Mouse (Mus musculus) bone marrow, adult 2 months (tissue): ENCODE results near the gene Ptprg. TPM values are rescaled to one million over a fixed set of nuclear protein-coding genes. Genes with fewer than 3 reads are reported as not detected.
"Not testable (repeated sequence)": the region's sequence is repeated elsewhere in the genome, so short reads cannot be mapped to it uniquely, and the experiment has no call there.

Source experiments
- H3K27ac ChIP-seq: fragments of 200-500 bp; 2 replicates; pipeline ENCODE4 v1.5.1; 2012; ENCODE audit warnings: low read depth, mild to moderate bottlenecking, control low read depth, inconsistent platforms, low read length; ENCODE audit not compliant: control insufficient read depth, poor library complexity, insufficient read depth
- H3K4me1 ChIP-seq: fragments of 200-500 bp; 2 replicates; pipeline ENCODE4 v1.6.1; 2011; ENCODE audit warnings: low read length; ENCODE audit not compliant: control insufficient read depth, insufficient read depth
- H3K4me3 ChIP-seq: fragments of 200-500 bp; replicated peaks from 2 replicates; pipeline ENCODE3; 2011; ENCODE audit warnings: mild to moderate bottlenecking, low read depth, low read length, control low read depth; ENCODE audit not compliant: control insufficient read depth
- CTCF ChIP-seq: fragments of 200-500 bp; IDR thresholded peaks from 2 replicates; pipeline ENCODE4 v1.5.1; 2011; ENCODE audit warnings: low read length, control low read depth; ENCODE audit not compliant: control insufficient read depth, insufficient read depth
- POLR2A ChIP-seq: fragments of 200-500 bp; IDR thresholded peaks from 2 replicates; pipeline ENCODE4 v1.6.1; 2011; ENCODE audit warnings: low read depth, mild to moderate bottlenecking, control low read depth, low read length, borderline replicate concordance; ENCODE audit not compliant: control insufficient read depth
- WGBS: fragments of 180-500 bp; shearing (Covaris S2); methylation state at CpG from one replicate; pipeline ENCODE4 v1.1.7; 2018; 5-methylcytosine and 5-hydroxymethylcytosine counted together
- polyA plus RNA-seq: library from polyadenylated mRNA; stranded (reverse); fragments of >200 nt; gene quantifications from 2 replicates; pipeline ENCODE4 v1.2.4, GENCODE M21; 2011; ENCODE audit warnings: low replicate concordance; ENCODE audit not compliant: missing spikeins, insufficient read depth, insufficient read length

Gene Ptprg
- polyA plus RNA-seq, 1 experiment = 0.27 TPM

- no peak for TF ChIP-seq POLR2A
- no peak for TF ChIP-seq CTCF
- 76% methylated on average over 8 of the region's 8 CpGs for WGBS
- H3K4me1 ChIP-seq = no peaks in the 10 kb centered on the region
- H3K27ac ChIP-seq = no peak overlapping the region
- no peak overlapping the region for H3K4me3 ChIP-seq
Observed at GRCm38 (mm10) chr14:12220540-12220939, 667.2 kb downstream of the Ptprg start.

DNA sequence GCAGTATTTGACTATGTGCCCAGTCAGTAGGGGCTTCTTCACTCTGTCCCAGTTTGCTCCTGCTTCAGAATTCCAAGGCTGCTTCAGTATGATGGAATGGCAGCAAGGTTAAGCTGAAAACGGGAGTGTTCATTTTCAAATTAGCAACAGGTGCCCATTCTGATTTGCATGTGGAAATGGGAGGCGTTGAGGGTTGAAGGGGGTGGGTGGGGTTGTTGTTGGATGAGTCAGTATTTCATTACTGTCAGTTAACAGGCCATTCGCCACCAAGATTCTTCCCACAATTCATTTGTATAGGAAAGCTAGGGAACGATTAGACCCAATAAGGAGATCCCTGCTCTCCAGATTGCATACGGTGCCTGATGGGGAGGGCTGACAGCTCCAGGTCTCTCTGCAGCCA is 668.2 kb downstream of the Ptprg start:
- TF ChIP-seq POLR2A (no peak), CTCF (no peak)
- WGBS = 74% methylated on average over 5 of the region's 5 CpGs
- H3K27ac ChIP-seq = no peak overlapping the region

DNA sequence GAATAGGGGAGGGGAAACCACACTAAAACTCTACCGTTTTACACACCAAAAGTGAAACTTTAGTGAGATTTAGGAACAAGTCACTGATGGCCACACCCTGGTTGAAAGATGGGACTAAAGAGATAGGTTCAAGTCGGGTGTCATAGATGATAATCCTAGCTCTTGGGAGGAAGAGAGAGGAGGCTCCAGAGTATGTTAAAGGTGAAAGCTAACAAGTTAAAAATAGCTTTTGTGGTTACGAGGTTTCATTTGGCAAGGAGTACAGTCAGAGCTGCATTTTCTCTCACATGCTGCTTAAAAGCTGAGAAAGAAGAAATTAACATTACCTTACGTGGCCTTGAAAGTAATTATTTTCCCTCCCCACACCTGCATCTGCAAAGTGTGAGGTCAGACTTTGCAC is 690.4 kb downstream of the Ptprg start:
- H3K4me3 ChIP-seq = no peak overlapping the region
- 7% methylated on average over 4 of the region's 4 CpGs for WGBS
- H3K4me1 ChIP-seq = no peaks in the 10 kb centered on the region
- H3K27ac ChIP-seq = no peak overlapping the region
- TF ChIP-seq CTCF (no peak), POLR2A (no peak)

More for the DNA sequence above, 668.2 kb downstream of the Ptprg start:
- Histone ChIP-seq H3K4me3 (no peak overlapping the region), H3K4me1 (no peaks in the 10 kb centered on the region)

GRCm38 (mm10) chr14:12276031-12276430 is 722.7 kb downstream of the Ptprg start:
- Histone ChIP-seq H3K27ac (no peak overlapping the region), H3K4me3 (no peak overlapping the region), H3K4me1 (no peaks in the 10 kb centered on the region)
- TF ChIP-seq CTCF = no peak
- TF ChIP-seq POLR2A = no peak
- WGBS = 63% methylated on average over 3 of the region's 3 CpGs

GRCm38 (mm10) chr14:12283641-12284040 is 730.3 kb downstream of the Ptprg start, which contains the start of gene Gm49355:
Gene Gm49355 (plus strand): TSS chr14:12283976.
- Histone ChIP-seq H3K4me1 (no peaks in the 10 kb centered on the region), H3K4me3 (peak within 1 kb of the TSS; percentile 98), H3K27ac (peak within 1 kb of the TSS; percentile 81)
- WGBS = 75% methylated on average over 6 of the region's 6 CpGs
- TF ChIP-seq POLR2A = no peak
- no peak for TF ChIP-seq CTCF

GRCm38 (mm10) chr14:12284141-12284912 is 731.0 kb downstream of the Ptprg start, which contains the start of gene 3830406C13Rik:
Gene 3830406C13Rik (plus strand): TSS chr14:12284173.
- peak within 1 kb of the TSS; percentile 81 for H3K27ac ChIP-seq
- 1% methylated on average over 48 of the region's 48 CpGs for WGBS
- no peaks in the 10 kb centered on the region for H3K4me1 ChIP-seq
- TF ChIP-seq POLR2A = peak; percentile 89
- no peak for TF ChIP-seq CTCF
- peak within 1 kb of the TSS; percentile 98 for H3K4me3 ChIP-seq

DNA sequence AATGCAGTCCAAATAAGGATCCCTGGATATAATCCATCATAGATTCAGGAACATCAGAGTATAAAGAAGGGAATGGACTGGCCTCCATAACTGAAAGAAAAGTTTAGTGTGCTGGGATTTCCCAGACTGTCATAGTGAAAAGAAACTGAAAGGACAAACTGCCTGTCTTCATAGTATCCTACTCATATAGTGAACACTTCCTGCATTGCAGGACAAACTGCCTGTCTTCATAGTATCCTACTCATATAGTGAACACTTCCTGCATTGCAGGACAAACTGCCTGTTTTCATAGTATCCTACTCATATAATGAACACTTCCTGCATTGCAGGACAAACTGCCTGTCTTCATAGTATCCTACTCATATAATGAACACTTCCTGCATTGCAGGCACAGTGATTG is 736.4 kb downstream of the Ptprg start:
- H3K4me3 ChIP-seq, H3K4me1 ChIP-seq, H3K27ac ChIP-seq: not testable (repeated sequence)

Other genes with a start within 250 kb of the Ptprg start
- gene Gm3839, start 196.8 kb upstream of the Ptprg start, polyA plus RNA-seq = 24.4 and 69.6 TPM in 2 replicates